8 mouse cellular contexts compared by ENCODE assay signal in genomic region chrX:36597707-36598389, GRCm38 (mm10). TPM values are rescaled to one million over a fixed set of nuclear protein-coding genes. Genes with fewer than 3 reads are reported as not detected.
A peak's percentile ranks its signal among the peaks of the same experiment; 100 is the strongest.
DNase-seq lines count a peak whose midpoint lies in the region; ATAC-seq and TF ChIP-seq lines count a peak whose summit lies in the region.

TSS of gene Pgrmc1 (plus strand) at chrX:36598206.

- TF ChIP-seq CTCF in G1E (IDR thresholded peaks at IDR 0.05; ENCODE audit: low read depth, low read length): no peak
- TF ChIP-seq CTCF in testis, adult 2 months (IDR thresholded peaks at IDR 0.05; ENCODE audit: control insufficient read depth, insufficient read depth, insufficient replicate concordance, low read depth, low read length): no peak

- H3K27me3 ChIP-seq in G1E (ENCODE audit: insufficient read depth, low read length): no peaks in the 10 kb centered on the region
- no peaks in the 10 kb centered on the region for H3K27me3 ChIP-seq in forebrain, embryonic 16.5 days (replicated peaks; ENCODE audit: control insufficient read depth, insufficient read depth, low read length)
- H3K27me3 ChIP-seq in neural tube, embryonic 14.5 days (ENCODE audit: control insufficient read depth, insufficient read depth, low read length): no peaks in the 10 kb centered on the region
- no peaks in the 10 kb centered on the region for H3K27me3 ChIP-seq in testis, adult 2 months (ENCODE audit: control insufficient read depth, insufficient read depth, low read length)

- H3K9me3 ChIP-seq in G1E (replicated peaks): no peaks in the 10 kb centered on the region
- H3K9me3 ChIP-seq in forebrain, embryonic 16.5 days (ENCODE audit: control insufficient read depth, low read length): no peaks in the 10 kb centered on the region
- H3K9me3 ChIP-seq in neural tube, embryonic 14.5 days (ENCODE audit: control insufficient read depth, low read length): no peaks in the 10 kb centered on the region

- WGBS in forebrain, embryonic 16.5 days: 13% methylated on average over 40 of the region's 45 CpGs
- WGBS in neural tube, embryonic 14.5 days: 15% methylated on average over 36 of the region's 45 CpGs

- H3K27ac ChIP-seq in forebrain, embryonic 16.5 days (ENCODE audit: low read length): peak within 1 kb of the TSS; percentile 84
- peak within 1 kb of the TSS; percentile 73 for H3K27ac ChIP-seq in neural tube, embryonic 14.5 days (ENCODE audit: low read depth, low read length)
- H3K27ac ChIP-seq in testis, adult 2 months (ENCODE audit: control insufficient read depth, insufficient read depth, low read depth, low read length): peak within 1 kb of the TSS; percentile 78

- intact Hi-C loops in heart, postnatal 25 days (cut with DNase I): no loop called here

- H3K4me3 ChIP-seq in G1E (ENCODE audit: low read depth, low read length): peak within 1 kb of the TSS; percentile 82
- H3K4me3 ChIP-seq in forebrain, embryonic 16.5 days (replicated peaks; ENCODE audit: low read length): peak within 1 kb of the TSS; percentile 74
- H3K4me3 ChIP-seq in neural tube, embryonic 14.5 days (ENCODE audit: low read depth, low read length): peak within 1 kb of the TSS; percentile 55
- peak within 1 kb of the TSS; percentile 88 for H3K4me3 ChIP-seq in testis, adult 2 months (ENCODE audit: control insufficient read depth, low read depth, low read length)

- peak within 1 kb of the TSS; percentile 78 for H3K9ac ChIP-seq in forebrain, embryonic 16.5 days (replicated peaks; ENCODE audit: low read depth, low read length)
- H3K9ac ChIP-seq in neural tube, embryonic 14.5 days (replicated peaks; ENCODE audit: low read depth, low read length): peak within 1 kb of the TSS; percentile 69

- peak; percentile 61 for ATAC-seq in G1E (ENCODE audit: extremely low read depth, insufficient number of reproducible peaks, low FRiP score, poor library complexity, severe bottlenecking)
- peak; percentile 93 for ATAC-seq in forebrain, embryonic 16.5 days
- ATAC-seq in neural tube, embryonic 14.5 days (ENCODE audit: low read depth): peak; percentile 95

- H3K4me2 ChIP-seq in forebrain, embryonic 16.5 days (ENCODE audit: low read length): peak within 1 kb of the TSS; percentile 66
- peak within 1 kb of the TSS; percentile 57 for H3K4me2 ChIP-seq in neural tube, embryonic 14.5 days (ENCODE audit: low read depth, low read length)

- peak; percentile 89 for TF ChIP-seq POLR2A in testis, adult 2 months (IDR thresholded peaks at IDR 0.05; ENCODE audit: control insufficient read depth, low read depth, low read length)

- DNase-seq in G1E (ENCODE audit: low spot score): peak; percentile 68
- peak; percentile 80 to 86 for DNase-seq in cerebellum, adult 18-20 months
- DNase-seq in heart, postnatal 25 days (ENCODE audit: low spot score): peak; percentile 74
- DNase-seq in layer of hippocampus, adult 18-20 months (ENCODE audit: low spot score in 2 of 2): peak; percentile 69 to 83
- peak; percentile 81 to 84 for DNase-seq in lung, adult 18-20 months

- peaks cover 11% of the 10 kb centered on the region for H3K36me3 ChIP-seq in G1E (replicated peaks)
- no peaks in the 10 kb centered on the region for H3K36me3 ChIP-seq in forebrain, embryonic 16.5 days (ENCODE audit: control insufficient read depth, insufficient read depth)
- no peaks in the 10 kb centered on the region for H3K36me3 ChIP-seq in neural tube, embryonic 14.5 days (ENCODE audit: control insufficient read depth, insufficient read depth, low read length)
- H3K36me3 ChIP-seq in testis, adult 2 months (ENCODE audit: control insufficient read depth, insufficient read depth, low read length): no peaks in the 10 kb centered on the region

- H3K4me1 ChIP-seq in G1E (ENCODE audit: insufficient read depth, low read depth, low read length): peaks cover 16% of the 10 kb centered on the region
- peaks cover 5% of the 10 kb centered on the region; the same call in 1 of the 2 replicates for H3K4me1 ChIP-seq in forebrain, embryonic 16.5 days (replicated peaks; ENCODE audit: control insufficient read depth, insufficient read depth, low read length)
- H3K4me1 ChIP-seq in neural tube, embryonic 14.5 days (ENCODE audit: control insufficient read depth, insufficient read depth, low read length): peaks cover 6% of the 10 kb centered on the region; the same call in 1 of the 2 replicates
- no peaks in the 10 kb centered on the region for H3K4me1 ChIP-seq in testis, adult 2 months (ENCODE audit: control insufficient read depth, insufficient read depth, low read length)

RNA-seq across cellular contexts. Expression of gene Pgrmc1, which starts in this region (rescaled TPM):
- 54.4 and 60.4 TPM in 2 replicates for total RNA-seq in G1E (2014; fragmentation: Nextera tagmentation)
- total RNA-seq in G1E (2017): 88.4 and 109 TPM in 2 replicates
- polyA plus RNA-seq in G1E (2012): 107 and 113 TPM in 2 replicates
- 549 and 562 TPM in 2 replicates for polyA plus RNA-seq in forebrain, embryonic 16.5 days (2015; fragmentation: Nextera tagmentation; extraction: Ambion mirVana)
- 10 to 100 TPM; 19.5 to 20.1 TPM for total RNA-seq in heart, postnatal 25 days (2021)
- 100 to 1,000 TPM; 274 to 322 TPM for total RNA-seq in layer of hippocampus, adult 18-20 months (2021)
- polyA plus RNA-seq in neural tube, embryonic 14.5 days (2014; fragmentation: Nextera tagmentation; extraction: Ambion mirVana): 599 and 623 TPM in 2 replicates
- polyA plus RNA-seq in testis, adult 2 months (2012; rRNA removed): 50.7 and 51.3 TPM in 2 replicates

Comparison
In these comparisons a context has a peak if more than half of its experiments do, and no peak if none do; other contexts are left out.
1. Peak in every context shown above with its lines: DNase-seq, ATAC-seq, H3K4me3 ChIP-seq and H3K27ac ChIP-seq.